Mouse (Mus musculus): ENCODE measurements around the gene Etv6. TPM values are rescaled to one million over a fixed set of nuclear protein-coding genes. Genes with fewer than 3 reads are reported as not detected.
A peak's percentile ranks its signal among the peaks of the same experiment; 100 is the strongest.

Etv6 gene
- polyA plus RNA-seq, 1 experiment from 2014 or later = 4.5 TPM

DNA sequence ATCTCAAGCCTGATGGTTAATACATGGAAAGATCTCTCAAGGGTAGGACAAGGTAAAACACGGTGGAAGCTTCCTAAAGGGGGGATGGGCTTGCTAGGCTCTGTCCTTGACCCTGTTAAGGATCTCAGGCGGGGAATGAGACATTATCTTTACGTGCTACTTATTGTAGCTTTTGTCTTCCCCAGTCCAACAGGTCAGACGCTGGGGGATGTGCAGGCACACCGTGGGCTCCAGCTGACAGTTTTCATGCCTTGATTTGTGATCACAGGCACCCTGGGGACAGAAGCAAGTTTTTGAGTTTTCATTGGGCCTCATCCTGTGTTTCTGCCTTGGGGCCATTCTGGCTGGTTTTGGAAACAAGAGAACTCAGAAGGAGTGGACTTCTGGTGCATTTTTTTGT, 10.6 kb downstream of the Etv6 start:
- WGBS = 43% methylated on average over 5 of the region's 5 CpGs
- H3K4me3 ChIP-seq = no peak overlapping the region
- H3K27ac ChIP-seq = no peak overlapping the region
- no peaks in the 10 kb centered on the region for H3K9me3 ChIP-seq
- no peaks in the 10 kb centered on the region for H3K36me3 ChIP-seq (replicated peaks)
- H3K27me3 ChIP-seq (replicated peaks) = no peaks in the 10 kb centered on the region
- no peak overlapping the region for H3K4me2 ChIP-seq
- ATAC-seq (replicated peaks) = no peak
- H3K9ac ChIP-seq = no peak overlapping the region
- H3K4me1 ChIP-seq = peaks cover 9% of the 10 kb centered on the region; the same call in 1 of the 2 replicates

DNA sequence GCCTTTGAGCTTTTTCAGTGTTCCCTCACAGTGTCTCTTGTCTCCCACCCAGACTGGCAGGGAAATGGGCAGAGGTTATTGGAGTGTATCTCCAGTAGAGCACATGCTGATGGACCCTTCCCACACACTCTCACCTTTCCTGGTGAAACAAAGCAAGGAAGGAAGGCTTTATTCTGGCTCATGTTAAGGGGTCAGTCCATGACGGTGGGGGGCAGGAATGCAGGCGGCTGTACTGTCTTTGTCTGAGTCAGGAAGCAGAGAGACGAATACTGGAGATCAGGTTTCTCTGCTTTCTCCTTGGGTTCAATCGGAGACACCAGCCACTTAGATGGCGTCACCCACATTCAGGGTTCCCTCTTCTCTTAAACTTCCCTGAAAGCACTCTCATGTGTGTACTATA, 11.7 kb downstream of the Etv6 start:
- no peak for ATAC-seq (replicated peaks)
- no peak overlapping the region for H3K4me3 ChIP-seq
- H3K36me3 ChIP-seq (replicated peaks) = no peaks in the 10 kb centered on the region
- 73% methylated on average over 5 of the region's 5 CpGs for WGBS
- H3K4me1 ChIP-seq = peaks cover under 1% of the 10 kb centered on the region; the same call in 1 of the 2 replicates
- H3K27ac ChIP-seq = no peak overlapping the region
- H3K4me2 ChIP-seq = no peak overlapping the region
- no peaks in the 10 kb centered on the region for H3K27me3 ChIP-seq (replicated peaks)
- no peaks in the 10 kb centered on the region for H3K9me3 ChIP-seq
- no peak overlapping the region for H3K9ac ChIP-seq

DNA sequence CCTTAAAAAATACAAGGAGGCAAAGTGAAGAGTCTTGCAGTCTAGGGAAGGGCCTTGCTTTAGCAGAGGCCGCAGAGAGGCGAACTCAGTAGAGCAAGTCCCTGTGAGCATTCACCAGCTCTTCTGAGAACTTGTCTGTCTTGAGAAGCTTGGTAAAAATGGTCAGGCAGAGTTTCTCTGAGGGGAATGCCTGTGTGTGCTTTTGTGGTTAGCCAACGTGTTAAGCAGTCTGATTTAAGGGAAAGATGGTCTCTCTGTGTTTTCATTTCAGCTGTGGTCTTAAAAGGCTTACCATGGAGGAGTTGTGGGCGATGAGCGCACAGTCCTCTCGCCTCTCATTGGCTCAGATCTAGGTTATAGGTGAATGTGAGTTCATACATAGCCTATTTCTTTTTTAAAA, 12.5 kb downstream of the Etv6 start:
- H3K4me1 ChIP-seq = no peaks in the 10 kb centered on the region; the same call in 1 of the 2 replicates
- no peak overlapping the region for H3K4me3 ChIP-seq
- no peaks in the 10 kb centered on the region for H3K9me3 ChIP-seq
- H3K27me3 ChIP-seq (replicated peaks) = no peaks in the 10 kb centered on the region
- 95% methylated on average over 6 of the region's 6 CpGs for WGBS
- no peaks in the 10 kb centered on the region for H3K36me3 ChIP-seq (replicated peaks)
- no peak overlapping the region for H3K4me2 ChIP-seq
- no peak overlapping the region for H3K27ac ChIP-seq
- no peak for ATAC-seq (replicated peaks)
- no peak overlapping the region for H3K9ac ChIP-seq

DNA sequence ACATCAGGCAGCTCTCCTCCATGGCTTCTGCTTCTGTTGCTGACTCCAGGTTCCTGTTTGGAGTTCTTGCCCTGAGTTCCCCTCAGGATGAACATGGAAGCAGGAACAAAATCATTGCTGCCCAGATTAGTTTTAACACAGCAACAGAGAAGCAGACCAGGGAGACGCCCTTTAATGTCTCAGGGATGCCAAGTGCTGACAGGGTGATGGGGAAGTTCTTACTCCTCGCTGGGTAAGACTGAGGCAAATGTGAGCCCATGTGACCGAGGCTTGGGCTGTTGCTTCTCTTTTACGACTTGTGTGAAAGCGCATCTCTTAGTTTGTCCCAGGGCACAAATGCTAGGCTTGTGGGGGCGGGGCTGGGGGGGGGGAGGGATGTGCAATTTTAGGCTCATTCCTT, 13.5 kb downstream of the Etv6 start:
- WGBS = 93% methylated on average over 6 of the region's 6 CpGs
- Histone ChIP-seq H3K4me1 (no peaks in the 10 kb centered on the region; the same call in 1 of the 2 replicates), H3K4me3 (no peak overlapping the region), H3K27ac (no peak overlapping the region), H3K36me3 (replicated peaks) (no peaks in the 10 kb centered on the region), H3K4me2 (no peak overlapping the region), H3K9me3 (no peaks in the 10 kb centered on the region), H3K9ac (no peak overlapping the region), H3K27me3 (replicated peaks) (no peaks in the 10 kb centered on the region)
- ATAC-seq (replicated peaks) = no peak

DNA sequence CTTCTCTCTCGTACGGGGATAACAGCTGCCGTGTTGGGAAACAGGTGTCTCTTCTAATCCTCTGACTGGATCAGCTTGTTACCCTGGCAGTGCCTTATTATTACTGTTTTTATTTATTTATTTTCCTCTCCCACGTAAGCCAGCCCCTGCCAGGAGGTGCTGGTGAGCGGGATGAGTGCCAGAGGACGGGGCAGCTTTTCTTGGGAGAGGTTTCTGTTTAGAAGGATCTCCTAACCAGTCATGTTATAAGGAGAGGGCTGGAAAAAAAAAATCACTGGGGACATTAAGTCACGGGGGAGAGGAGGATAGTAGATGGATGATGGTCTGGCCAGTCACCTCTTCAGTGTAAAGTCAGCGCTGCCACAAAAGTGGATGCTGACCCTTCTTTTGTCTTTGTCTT, 15.0 kb downstream of the Etv6 start:
- Histone ChIP-seq H3K36me3 (replicated peaks) (no peaks in the 10 kb centered on the region), H3K27ac (no peak overlapping the region), H3K4me1 (no peaks in the 10 kb centered on the region), H3K9ac (no peak overlapping the region), H3K4me3 (no peak overlapping the region), H3K27me3 (replicated peaks) (no peaks in the 10 kb centered on the region), H3K9me3 (no peaks in the 10 kb centered on the region), H3K4me2 (no peak overlapping the region)
- ATAC-seq (replicated peaks) = no peak
- 82% methylated on average over 8 of the region's 8 CpGs for WGBS

DNA sequence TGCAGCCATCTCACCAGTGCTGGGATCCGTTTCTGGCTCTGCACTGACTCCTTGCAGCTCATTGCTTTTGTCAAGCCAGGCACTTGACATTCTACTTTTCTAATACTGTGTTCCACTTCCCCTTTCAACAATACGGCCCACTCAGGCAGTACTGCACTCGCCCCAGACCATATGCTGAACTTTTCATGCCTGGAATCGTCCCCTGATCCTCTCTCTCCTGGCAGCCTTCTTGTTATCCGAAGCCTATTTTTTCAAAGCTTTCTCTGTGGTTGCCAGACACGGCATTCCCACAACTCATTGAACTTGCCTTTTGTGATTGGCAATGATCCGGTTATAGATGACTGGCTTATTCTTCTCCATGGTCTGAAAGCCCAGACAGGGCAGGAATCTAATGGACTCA, 16.4 kb downstream of the Etv6 start:
- 51% methylated on average over 7 of the region's 7 CpGs for WGBS

DNA sequence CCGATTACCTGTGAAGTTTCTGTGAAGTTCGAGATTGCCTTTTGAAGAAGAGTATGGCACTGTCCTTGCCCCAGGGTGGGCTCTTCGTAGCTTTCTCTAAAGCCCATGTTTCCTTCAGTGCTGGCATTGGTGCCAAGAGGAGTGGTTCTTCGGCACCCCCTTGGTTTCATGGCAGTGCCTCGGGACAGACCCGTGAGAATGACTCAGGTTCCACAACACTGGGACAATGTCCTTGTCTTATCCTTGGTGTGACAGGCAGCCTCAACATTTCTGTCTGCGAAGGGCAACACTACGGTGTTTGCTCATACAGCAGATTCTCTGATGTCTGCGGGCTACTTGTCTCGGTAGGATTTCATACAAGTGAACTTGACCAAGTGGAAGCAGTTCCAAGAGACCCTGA, 17.6 kb downstream of the Etv6 start:
- Histone ChIP-seq H3K4me2 (no peak overlapping the region), H3K9me3 (no peaks in the 10 kb centered on the region), H3K4me1 (no peaks in the 10 kb centered on the region), H3K36me3 (replicated peaks) (no peaks in the 10 kb centered on the region), H3K9ac (no peak overlapping the region), H3K27ac (no peak overlapping the region), H3K4me3 (no peak overlapping the region), H3K27me3 (replicated peaks) (no peaks in the 10 kb centered on the region)
- WGBS = 95% methylated on average over 10 of the region's 10 CpGs
- no peak for ATAC-seq (replicated peaks)

More for the DNA sequence above, 16.4 kb downstream of the Etv6 start:
- no peaks in the 10 kb centered on the region for H3K27me3 ChIP-seq (replicated peaks)
- H3K4me2 ChIP-seq = no peak overlapping the region
- H3K9me3 ChIP-seq = no peaks in the 10 kb centered on the region
- no peak overlapping the region for H3K27ac ChIP-seq
- H3K4me3 ChIP-seq = no peak overlapping the region
- no peak overlapping the region for H3K9ac ChIP-seq
- peak; percentile 50; the same call in 1 of the 2 replicates for ATAC-seq (replicated peaks)
- no peaks in the 10 kb centered on the region for H3K4me1 ChIP-seq
- H3K36me3 ChIP-seq (replicated peaks) = no peaks in the 10 kb centered on the region

DNA sequence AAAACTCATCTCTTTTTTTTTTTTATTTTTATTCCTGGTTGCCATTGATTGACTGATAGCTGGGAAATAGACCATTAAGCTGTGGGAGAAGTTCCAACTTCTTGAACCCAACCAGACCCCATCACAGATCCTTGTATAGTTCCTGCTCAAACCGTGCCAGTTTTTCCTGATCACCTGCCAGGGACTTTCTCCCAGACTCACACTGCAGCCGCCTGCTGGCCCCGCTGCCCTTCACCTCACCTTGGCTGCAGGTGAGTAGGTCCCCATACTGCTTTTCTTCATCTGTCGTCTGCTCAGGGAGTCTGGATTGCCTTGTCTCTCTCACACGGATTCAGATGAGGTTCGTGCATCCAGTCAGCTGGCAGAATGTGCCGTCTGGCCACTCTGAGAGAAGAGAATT, 18.1 kb downstream of the Etv6 start:
- H3K4me3 ChIP-seq = no peak overlapping the region

DNA sequence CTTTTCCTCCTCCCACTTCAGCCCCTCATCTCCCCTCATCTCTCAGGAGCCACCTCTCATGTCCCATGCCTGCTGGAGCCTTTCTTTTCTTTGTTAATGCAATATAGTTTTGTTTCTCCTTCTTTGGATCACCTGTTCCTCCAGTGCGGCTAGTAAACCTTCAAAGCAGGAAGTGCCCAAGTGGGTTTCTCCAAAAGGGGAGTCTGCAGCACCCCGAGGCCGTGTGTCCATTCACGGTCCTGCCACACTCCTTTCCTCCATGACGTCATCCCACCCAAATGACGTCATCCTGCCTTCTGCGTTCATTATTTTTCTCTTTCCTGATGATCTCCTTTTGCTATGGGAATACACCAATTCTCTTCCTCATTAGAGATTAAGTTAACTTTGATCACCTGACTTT, 20.1 kb downstream of the Etv6 start:
- ATAC-seq (replicated peaks) = no peak
- no peaks in the 10 kb centered on the region for H3K9me3 ChIP-seq
- 85% methylated on average over 7 of the region's 7 CpGs for WGBS
- no peak overlapping the region for H3K27ac ChIP-seq
- peaks cover 9% of the 10 kb centered on the region for H3K4me1 ChIP-seq
- no peaks in the 10 kb centered on the region for H3K27me3 ChIP-seq (replicated peaks)
- H3K4me3 ChIP-seq = no peak overlapping the region
- no peaks in the 10 kb centered on the region for H3K36me3 ChIP-seq (replicated peaks)
- H3K4me2 ChIP-seq = no peak overlapping the region
- H3K9ac ChIP-seq = no peak overlapping the region

More for the DNA sequence above, 18.1 kb downstream of the Etv6 start:
- no peak overlapping the region for H3K4me2 ChIP-seq
- H3K9ac ChIP-seq = no peak overlapping the region
- no peak for ATAC-seq (replicated peaks)
- H3K9me3 ChIP-seq = no peaks in the 10 kb centered on the region
- no peaks in the 10 kb centered on the region for H3K27me3 ChIP-seq (replicated peaks)
- H3K36me3 ChIP-seq (replicated peaks) = no peaks in the 10 kb centered on the region
- 0 out of 2 replicates have a peak, but pooled peaks cover 2% of the 10 kb centered on the region for H3K4me1 ChIP-seq
- no peak overlapping the region for H3K27ac ChIP-seq
- 89% methylated on average over 7 of the region's 7 CpGs for WGBS

DNA sequence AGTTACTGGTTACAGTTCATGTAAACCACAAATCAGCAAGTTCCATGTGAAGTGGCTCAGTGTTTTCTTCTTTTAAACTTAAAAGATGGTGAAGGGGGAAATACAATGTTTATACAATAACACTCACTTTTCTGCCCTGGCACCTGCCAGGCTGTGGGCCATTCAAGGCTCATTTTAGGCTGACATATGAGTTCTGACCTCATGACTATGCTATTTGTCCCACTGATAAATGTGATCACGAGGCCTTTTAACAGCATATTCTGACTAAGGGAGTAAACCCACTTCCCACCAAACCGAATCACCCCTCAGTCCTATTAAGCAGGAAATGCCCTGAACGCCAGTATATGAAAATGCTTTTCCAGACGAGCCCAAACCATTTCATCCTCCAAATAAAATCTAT, 23.0 kb downstream of the Etv6 start:
- H3K27me3 ChIP-seq (replicated peaks) = no peaks in the 10 kb centered on the region
- WGBS = 70% methylated on average over 4 of the region's 4 CpGs
- H3K4me1 ChIP-seq = peaks cover 9% of the 10 kb centered on the region
- no peak for ATAC-seq (replicated peaks)
- no peaks in the 10 kb centered on the region for H3K36me3 ChIP-seq (replicated peaks)
- H3K4me3 ChIP-seq = no peak overlapping the region
- no peak overlapping the region for H3K4me2 ChIP-seq
- H3K27ac ChIP-seq = no peak overlapping the region
- H3K9ac ChIP-seq = no peak overlapping the region
- no peaks in the 10 kb centered on the region for H3K9me3 ChIP-seq

DNA sequence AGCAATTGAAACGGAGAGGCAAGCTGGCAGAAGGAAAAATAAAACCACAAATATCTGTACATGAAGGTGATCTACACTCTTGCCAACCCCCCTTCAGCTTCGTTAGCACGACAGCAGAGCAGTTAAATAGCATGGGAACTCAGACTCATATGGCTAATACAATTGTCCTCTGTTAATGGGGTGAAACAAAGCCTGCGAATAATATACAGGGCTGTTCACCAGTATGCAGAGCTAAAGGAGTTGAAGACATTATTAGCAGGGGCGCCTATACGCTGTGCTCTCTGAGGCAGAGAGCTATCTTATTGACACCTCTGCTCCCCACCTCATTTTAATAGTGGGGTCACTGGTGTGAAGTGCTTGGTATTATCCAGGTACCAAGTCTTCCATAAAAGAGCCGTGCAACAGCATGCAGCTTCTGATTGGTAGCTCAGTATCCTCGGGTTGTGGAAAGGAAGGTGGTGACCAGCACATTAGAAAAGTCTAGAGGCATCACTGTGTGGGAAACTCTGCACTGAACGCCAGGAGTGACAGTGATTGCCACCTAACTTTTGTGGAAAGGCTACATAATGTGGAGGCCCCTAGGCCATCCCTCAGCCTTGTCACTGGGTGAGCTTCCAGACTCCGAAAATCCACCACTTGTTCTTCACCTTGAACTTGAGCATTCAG, 23.5 kb downstream of the Etv6 start:
- no peak overlapping the region for H3K4me3 ChIP-seq
- H3K9ac ChIP-seq = no peak overlapping the region
- H3K9me3 ChIP-seq = no peaks in the 10 kb centered on the region
- no peak overlapping the region for H3K27ac ChIP-seq
- no peak overlapping the region for H3K4me2 ChIP-seq
- 56% methylated on average over 10 of the region's 10 CpGs for WGBS
- no peaks in the 10 kb centered on the region for H3K27me3 ChIP-seq (replicated peaks)
- no peaks in the 10 kb centered on the region for H3K36me3 ChIP-seq (replicated peaks)
- H3K4me1 ChIP-seq = peaks cover 9% of the 10 kb centered on the region
- ATAC-seq (replicated peaks) = no peak

DNA sequence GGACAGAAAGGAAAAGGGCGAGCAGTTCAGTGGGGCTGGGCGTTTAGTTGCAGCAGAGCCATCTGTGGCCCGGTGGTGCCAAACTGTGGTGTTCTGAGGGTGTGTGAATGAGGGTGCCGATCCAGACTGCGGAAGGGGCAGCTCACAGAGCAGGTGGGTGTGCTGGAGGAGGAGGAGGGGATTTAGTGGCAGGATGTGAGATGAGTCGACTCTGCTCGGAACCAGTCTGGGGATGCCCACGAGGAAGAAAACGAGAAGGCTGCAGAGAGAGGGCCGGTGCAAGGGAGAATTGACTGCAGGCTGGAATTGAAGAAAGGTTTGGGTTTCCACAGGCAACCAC, 24.0 kb downstream of the Etv6 start:
- no peaks in the 10 kb centered on the region for H3K36me3 ChIP-seq (replicated peaks)
- H3K4me3 ChIP-seq = no peak overlapping the region
- no peak overlapping the region for H3K4me2 ChIP-seq
- no peak for ATAC-seq (replicated peaks)
- no peak overlapping the region for H3K9ac ChIP-seq
- no peak overlapping the region for H3K27ac ChIP-seq
- H3K4me1 ChIP-seq = peaks cover 9% of the 10 kb centered on the region
- 81% methylated on average over 10 of the region's 10 CpGs for WGBS
- H3K27me3 ChIP-seq (replicated peaks) = no peaks in the 10 kb centered on the region
- H3K9me3 ChIP-seq = no peaks in the 10 kb centered on the region

DNA sequence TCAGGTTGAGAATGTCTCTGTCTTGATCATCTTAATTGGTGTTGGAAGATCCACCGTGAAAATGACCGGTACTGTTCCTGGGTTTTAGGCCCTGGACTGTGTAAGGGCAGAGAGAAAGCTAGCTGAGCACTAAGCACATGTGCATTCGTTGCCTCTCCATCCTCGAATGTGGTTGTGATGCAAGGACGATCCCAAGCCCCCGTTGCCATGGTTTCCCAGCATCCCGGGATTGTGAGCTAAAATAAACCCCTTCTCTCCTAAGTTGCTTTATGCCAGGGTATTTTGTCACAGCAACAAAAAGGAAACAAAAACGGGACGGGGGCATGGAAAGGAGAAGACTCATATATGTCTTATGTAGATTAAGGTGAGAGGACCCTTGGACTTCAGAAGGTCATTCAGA, 24.5 kb downstream of the Etv6 start:
- H3K27me3 ChIP-seq (replicated peaks) = no peaks in the 10 kb centered on the region
- H3K9ac ChIP-seq = no peak overlapping the region
- H3K4me1 ChIP-seq = peaks cover 9% of the 10 kb centered on the region
- H3K4me3 ChIP-seq = no peak overlapping the region
- WGBS = 57% methylated on average over 9 of the region's 9 CpGs
- H3K4me2 ChIP-seq = no peak overlapping the region
- ATAC-seq (replicated peaks) = no peak
- no peak overlapping the region for H3K27ac ChIP-seq
- H3K36me3 ChIP-seq (replicated peaks) = no peaks in the 10 kb centered on the region
- H3K9me3 ChIP-seq = no peaks in the 10 kb centered on the region
